Mouse (Mus musculus): ENCODE results near the gene Pou5f1. TPM values are rescaled to one million over a fixed set of nuclear protein-coding genes. Genes with fewer than 3 reads are reported as not detected.

Gene Pou5f1
- total RNA-seq, 2 experiments from 2014 or later, result not detected

DNA sequence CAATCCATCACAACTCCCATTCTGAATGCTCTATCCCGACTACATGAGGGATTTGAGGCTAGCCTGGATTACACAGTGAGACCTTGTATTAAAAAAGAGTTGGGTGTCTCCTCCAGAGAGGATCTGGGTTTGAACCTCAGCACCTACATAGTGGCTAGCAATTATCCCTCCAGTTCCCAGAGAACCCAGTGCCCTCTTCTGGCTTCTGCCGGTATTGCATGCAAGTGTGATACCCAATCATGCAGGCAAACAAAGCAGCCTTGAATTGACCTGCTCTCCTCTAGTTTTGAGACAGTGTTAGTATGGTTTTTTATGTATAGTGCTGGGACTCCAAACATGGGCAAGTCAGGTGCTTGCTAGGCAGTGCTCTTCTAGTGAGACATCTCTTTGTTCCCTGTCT lies 8.1 kb downstream of the Pou5f1 start:
- peak; percentile 84 for DNase-seq

DNA sequence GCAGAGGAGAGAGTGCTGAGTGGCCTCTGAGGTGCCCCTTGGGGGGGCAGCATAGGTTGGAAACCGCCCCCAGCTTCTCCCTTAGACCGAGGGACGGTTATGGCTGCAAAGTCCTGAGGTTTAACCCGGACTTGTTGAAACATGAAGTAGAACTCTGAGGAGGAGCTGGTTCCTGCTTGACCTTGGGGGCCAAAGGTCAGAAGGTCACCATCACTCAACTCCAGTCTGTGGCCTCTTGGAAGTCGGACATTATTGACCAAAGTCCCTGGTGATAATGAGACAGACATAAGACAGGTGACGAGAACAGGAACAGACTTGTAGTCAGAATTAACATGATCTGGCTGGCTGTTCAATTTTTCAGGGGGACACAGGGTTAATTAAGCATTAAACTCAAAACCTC lies 8.9 kb downstream of the Pou5f1 start:
- DNase-seq, result no peak

- DNase-seq, result no peak
Observed at GRCm38 (mm10) chr17:35515911-35516640, 10.3 kb downstream of the Pou5f1 start.

DNA sequence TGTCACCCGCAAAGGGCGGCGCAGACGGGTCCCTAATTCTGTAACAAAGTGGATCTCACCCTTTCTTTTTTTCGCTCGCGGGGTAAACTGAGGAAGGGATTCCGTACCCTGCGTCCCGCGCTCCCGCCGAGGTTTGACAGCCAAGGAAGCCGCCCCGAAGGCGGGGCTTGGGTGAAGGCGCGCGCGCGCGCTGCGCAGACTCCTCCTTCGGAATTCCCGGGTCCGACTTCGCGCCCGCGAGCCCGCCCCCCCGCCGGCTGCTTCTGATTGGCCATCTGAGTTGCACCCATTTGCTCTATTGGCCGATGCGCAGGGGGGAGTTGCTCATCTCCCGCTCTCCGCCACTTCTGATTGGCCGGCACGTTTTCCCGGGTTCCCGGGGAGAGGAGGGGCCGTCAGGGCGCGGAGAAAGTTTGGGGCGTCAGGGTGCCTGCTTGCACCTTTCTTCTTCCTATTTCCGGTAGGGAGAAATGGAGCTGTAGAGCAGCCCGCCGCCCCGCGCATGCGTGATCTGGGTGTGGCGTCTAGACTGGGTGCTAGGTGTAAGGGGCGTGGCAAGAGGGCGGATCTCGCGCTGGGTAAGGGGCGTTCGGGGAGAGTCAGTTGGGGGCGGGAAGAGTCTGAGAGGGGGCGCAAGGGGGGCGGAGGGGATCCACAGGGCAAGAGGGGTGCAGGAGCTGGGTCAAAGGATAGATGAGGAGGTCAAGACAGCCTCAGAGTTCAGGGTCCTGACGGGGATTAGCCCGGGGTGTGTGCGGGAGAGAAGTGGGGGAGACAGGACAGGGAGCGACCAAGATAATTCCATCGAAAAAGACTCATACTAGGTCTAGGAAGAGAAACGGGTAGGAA lies 11.1 kb downstream of the Pou5f1 start, which contains the start of the genes Tcf19 and Cchcr1:
Gene Tcf19 (minus strand): TSS at position 173 of the 849 bp plus-strand sequence.
Gene Cchcr1 (plus strand): TSS at position 449 of the 849 bp plus-strand sequence.
- DNase-seq, result peak; percentile 96

- DNase-seq, result no peak
Observed at GRCm38 (mm10) chr17:35517526-35517925, 11.7 kb downstream of the Pou5f1 start.

GRCm38 (mm10) chr17:35524354-35524753 lies 18.5 kb downstream of the Pou5f1 start:
- peak; percentile 29 for DNase-seq

GRCm38 (mm10) chr17:35526644-35527043 lies 20.8 kb downstream of the Pou5f1 start:
- no peak for DNase-seq

DNA sequence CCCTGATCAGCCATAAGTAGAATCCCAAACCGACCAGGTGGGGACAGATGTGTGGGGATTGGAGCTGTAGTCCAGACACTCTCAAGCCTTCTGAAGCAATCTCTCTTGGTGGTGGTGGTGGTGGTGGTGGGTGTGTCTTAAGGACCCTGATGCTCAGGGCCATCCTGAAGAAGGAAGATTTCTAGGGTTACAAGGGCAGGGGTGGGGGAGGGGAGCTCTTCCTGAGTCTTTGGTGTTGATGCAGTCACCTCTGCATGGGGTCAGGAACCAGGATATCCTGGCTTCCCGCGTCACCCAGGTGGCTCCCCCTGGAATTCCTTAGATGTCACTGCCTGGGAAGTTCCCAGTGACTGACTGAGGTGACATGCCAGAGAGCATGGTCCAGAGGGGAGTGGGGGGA lies 26.5 kb downstream of the Pou5f1 start:
- no peak for DNase-seq

- no peak for DNase-seq
Observed at GRCm38 (mm10) chr17:35532901-35533300, 27.1 kb downstream of the Pou5f1 start, which contains the start of gene Psors1c2. Gene Psors1c2, plus strand, starts transcription at chr17:35533201.

DNA sequence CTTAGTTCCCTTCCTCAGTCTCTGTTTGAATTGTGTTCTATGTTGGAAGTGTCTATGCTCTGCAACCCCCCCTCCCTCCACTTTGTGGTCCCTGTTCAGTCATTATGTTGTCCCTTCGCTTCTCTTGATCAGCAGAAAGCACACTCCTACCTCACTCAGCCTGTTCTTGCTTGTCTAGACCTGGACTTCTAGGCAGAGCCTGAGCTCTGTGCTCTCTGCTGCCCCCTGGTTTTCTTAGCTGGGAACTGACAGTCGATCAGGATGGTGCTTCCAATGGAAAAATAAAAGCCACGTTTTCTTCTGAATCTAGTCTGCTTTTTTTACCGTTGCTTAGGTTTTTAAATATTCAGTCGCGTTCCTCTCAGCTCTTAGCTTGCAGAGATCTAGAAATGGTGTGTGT lies 28.5 kb downstream of the Pou5f1 start:
- peak; percentile 72 for DNase-seq

DNA sequence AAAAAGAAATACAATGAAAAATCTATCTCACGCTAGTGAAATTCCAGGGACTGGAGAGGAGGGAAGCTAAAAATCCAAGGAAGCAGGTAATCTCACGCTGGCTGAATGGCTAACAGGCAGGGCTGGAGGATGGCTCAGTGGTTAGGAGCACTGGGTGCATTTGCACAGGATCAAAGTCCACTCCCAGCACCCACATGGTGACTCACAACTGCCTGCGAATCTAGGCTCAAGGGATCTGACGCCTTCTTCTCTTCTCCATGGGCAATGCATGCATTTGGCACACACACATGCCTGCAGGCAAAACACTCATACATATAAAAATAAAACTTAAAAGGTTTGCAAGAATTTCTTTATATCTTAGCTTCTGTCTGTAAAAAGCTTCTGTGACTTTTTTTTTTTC lies 31.6 kb downstream of the Pou5f1 start:
- no peak for DNase-seq

- no peak for DNase-seq
Observed at GRCm38 (mm10) chr17:35538476-35538875, 32.7 kb downstream of the Pou5f1 start.

DNA sequence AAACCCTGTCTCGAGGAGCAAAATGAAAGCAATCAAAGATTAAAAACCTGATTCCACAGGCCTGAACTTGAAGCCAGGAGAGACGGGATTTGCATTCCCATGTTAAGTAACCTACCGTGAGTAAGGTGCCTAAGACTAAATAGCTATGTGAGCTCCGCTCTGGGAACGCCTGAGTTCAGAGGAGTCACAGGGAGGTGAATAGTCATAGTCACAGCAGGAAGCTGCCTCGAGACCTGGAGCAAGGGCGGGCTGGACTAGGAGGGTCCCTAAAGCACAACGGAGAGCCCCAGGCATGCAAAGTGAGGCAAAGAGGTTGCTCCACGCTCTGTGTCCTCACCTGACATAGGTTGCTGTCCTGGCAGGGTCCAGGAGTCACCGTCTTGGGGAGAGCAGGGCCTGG lies 33.7 kb downstream of the Pou5f1 start:
- DNase-seq, result no peak

GRCm38 (mm10) chr17:35542761-35543411 lies 37.1 kb downstream of the Pou5f1 start:
- no peak for DNase-seq

DNA sequence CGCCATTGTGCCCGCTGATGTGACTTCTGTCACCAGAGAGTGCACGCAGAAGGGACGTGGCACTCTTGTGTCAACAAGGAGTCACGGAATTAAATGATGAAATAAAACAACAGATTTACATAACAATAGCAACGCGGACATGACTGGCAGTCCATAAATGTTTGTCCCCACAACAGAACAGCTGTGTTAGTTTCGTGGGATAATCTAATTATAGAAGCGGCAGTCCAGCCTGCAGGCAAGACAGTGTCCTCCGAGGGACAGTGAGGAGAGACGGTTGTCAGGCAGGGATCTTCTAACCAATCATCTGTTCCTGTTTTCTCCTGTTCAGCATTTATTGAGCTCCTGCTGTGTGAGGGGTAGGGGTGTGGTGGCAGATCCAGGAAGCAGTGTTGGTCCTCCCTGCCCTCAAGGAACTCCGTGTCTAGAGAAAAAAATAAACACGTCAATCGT lies 37.6 kb downstream of the Pou5f1 start:
- no peak for DNase-seq

GRCm38 (mm10) chr17:35544001-35544400 lies 38.2 kb downstream of the Pou5f1 start:
- no peak for DNase-seq

GRCm38 (mm10) chr17:35544680-35545079 lies 38.9 kb downstream of the Pou5f1 start:
- DNase-seq, result peak; percentile 63

GRCm38 (mm10) chr17:35547465-35547864 lies 41.6 kb downstream of the Pou5f1 start:
- DNase-seq, result no peak

DNA sequence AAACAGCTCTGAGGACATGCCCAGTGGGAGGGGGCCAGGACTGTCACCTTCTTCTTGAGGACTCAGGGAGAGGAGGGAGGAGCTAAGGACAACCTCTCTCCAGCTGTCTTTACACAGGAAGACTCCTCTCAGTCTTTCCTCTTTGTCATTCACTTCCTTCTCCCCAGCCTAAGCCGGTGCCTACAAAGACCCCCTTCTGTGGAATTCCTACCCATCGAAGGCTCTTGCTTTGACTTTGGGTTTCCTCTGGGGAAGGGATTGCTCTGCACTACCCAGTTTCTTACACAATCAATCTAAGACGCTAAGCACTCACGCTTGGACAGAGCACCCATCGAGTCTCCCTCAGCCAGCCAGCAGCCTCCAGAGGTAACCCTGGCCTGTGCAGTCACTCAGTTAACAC lies 42.8 kb downstream of the Pou5f1 start:
- no peak for DNase-seq

GRCm38 (mm10) chr17:35549437-35550142 lies 43.8 kb downstream of the Pou5f1 start:
- peak; percentile 73 for DNase-seq

GRCm38 (mm10) chr17:35550143-35550494 lies 44.3 kb downstream of the Pou5f1 start:
- DNase-seq, result no peak

GRCm38 (mm10) chr17:35550871-35551270 lies 45.1 kb downstream of the Pou5f1 start:
- no peak for DNase-seq

All from gastrocnemius, postnatal 10 days (tissue).